Mouse (Mus musculus): ENCODE data around the gene Tagln2.

GRCm38 (mm10) chr1:172490261-172490661, 9.6 kb upstream of the Tagln2 start:
- TF ChIP-seq CTCF (IDR thresholded peaks at IDR 0.05; ENCODE audit: low read depth), result peak; percentile 98
- TF ChIP-seq EP300 (IDR thresholded peaks at IDR 0.05; ENCODE audit: low read depth), result no peak
